Mouse (Mus musculus): ENCODE measurements around the gene Zfp668. TPM values are rescaled to one million over a fixed set of nuclear protein-coding genes. Genes with fewer than 3 reads are reported as not detected.

The Zfp668 gene
- polyA plus RNA-seq, 1 experiment from 2014 or later = 39.1 TPM

DNA sequence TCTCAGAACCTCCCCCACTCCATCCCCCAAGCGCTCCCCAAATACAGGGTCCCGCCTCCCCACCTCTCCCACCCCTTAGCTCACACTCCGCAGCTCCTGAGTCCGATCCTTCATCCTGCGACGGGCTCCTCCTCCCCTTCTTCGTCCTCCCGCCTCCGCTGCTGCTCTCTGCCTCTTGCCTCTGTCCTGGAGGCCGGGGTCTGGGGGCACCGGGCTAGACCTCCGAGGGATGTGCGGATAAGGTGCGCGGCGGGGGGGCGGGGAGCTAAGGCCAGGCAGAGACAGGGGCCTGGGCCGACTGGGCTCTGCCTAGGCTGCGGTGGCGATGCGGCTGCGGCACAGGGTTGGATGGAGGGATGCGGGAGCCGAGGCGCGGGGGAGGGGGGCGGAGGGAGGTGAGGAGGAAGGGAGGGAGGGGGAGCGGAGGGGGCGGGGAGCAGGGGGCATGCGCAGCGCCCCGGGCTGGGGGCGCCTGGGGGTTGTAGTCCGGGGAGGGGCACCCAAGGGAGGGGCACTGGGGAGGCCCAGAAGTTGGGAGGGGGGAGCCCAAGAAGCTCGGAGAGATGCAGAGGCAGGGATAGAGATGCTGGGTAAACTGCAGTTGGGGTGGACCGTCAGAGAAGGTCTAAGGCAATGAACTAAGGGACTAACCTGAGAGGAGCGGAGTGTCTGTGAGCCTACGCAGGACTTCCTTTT lies 52.3 kb downstream of the Zfp668 start, which contains the start of the genes Stx4a and Stx1b:
Gene Stx4a (plus strand): TSS at position 119 of the 696 bp plus-strand sequence.
Gene Stx1b (minus strand): TSS at position 374 of the 696 bp plus-strand sequence.
- peak within 1 kb of the TSS; percentile 92 for H3K9ac ChIP-seq
- peak within 1 kb of the TSS; percentile 80 for H3K4me2 ChIP-seq
- peak within 1 kb of the TSS; percentile 76 for H3K4me3 ChIP-seq
- no peaks in the 10 kb centered on the region for H3K36me3 ChIP-seq (ENCODE audit: poor library complexity, severe bottlenecking)
- H3K4me1 ChIP-seq = peaks cover 27% of the 10 kb centered on the region
- ATAC-seq = peak; percentile 92
- peak within 1 kb of the TSS; percentile 88 for H3K27ac ChIP-seq
- H3K9me3 ChIP-seq (replicated peaks) = no peaks in the 10 kb centered on the region
- H3K27me3 ChIP-seq = no peaks in the 10 kb centered on the region
- 3% methylated on average over 26 of the region's 38 CpGs for WGBS

DNA sequence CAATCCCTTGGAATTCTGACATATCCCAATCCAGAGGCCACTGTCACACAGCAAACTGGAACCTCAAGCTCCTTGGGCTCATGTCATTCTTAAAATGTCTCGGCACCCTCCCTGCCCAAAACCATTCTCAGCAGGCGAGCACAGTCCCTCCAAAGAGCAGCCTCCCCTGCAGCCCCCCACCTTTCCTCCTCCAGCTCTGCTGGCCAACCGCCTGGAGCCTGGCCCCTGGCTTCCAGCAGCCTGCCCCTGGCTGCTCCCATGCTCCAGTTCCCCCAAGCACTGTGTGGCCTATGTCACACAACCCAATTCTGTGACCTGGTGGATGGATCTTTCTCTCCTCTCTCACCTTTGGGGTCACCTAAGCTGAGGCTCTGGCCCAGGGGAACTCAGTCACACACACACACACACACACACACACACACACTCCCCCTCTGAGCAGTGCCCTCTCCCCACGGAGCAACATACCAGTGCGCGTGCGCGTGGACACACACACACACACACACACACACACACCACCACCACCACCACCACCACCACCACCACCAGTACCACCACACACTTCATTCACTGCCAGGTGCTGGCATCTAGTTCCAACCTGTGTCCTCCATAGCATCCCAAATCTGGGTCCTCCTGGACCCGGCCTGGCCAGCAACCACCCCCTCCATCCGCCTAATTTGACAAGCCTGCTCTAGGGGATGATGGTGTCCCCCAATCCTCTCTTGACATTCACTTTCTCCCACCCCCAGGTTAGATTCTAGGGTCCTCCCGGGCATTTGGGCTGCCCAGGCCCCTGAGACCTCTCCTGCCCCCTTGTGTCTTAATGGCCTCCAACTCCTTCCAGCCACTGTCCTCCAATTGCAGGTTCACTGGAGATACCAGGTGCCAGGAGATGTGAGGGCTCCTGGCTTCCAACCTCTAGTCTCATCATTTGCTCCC lies 53.1 kb downstream of the Zfp668 start:
- WGBS = 56% methylated on average over 11 of the region's 11 CpGs
- Histone ChIP-seq H3K9ac (peak overlapping the region; percentile 92), H3K36me3 (ENCODE audit: poor library complexity, severe bottlenecking) (no peaks in the 10 kb centered on the region), H3K4me1 (peaks cover 27% of the 10 kb centered on the region), H3K9me3 (replicated peaks) (no peaks in the 10 kb centered on the region), H3K27me3 (no peaks in the 10 kb centered on the region), H3K27ac (peak overlapping the region; percentile 88), H3K4me3 (peak overlapping the region; percentile 76), H3K4me2 (peak overlapping the region; percentile 80)
- peak; percentile 50 for ATAC-seq

DNA sequence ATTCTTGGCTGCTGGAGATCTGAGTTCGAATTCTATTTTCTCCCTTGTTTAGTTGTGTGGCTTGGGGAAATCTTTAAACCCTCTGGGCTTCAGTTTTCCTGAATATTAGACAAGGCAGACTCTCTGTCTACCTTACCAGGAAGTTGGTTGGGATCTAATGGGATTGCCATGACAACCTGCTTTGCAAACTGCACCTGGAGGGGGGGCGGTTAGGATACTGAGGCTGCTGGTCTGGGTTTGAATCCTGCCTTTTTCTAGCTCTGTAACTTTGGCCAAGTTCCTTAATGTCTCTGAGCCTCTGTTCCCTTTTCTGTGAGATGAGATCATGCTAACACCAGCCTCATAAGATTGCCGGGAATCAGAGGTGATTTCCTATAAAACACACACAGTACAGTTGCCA lies 54.1 kb downstream of the Zfp668 start:
- no peaks in the 10 kb centered on the region for H3K27me3 ChIP-seq
- WGBS = 93% methylated on average over 3 of the region's 3 CpGs
- H3K36me3 ChIP-seq (ENCODE audit: poor library complexity, severe bottlenecking) = peaks cover 5% of the 10 kb centered on the region; the same call in 1 of the 2 replicates
- no peaks in the 10 kb centered on the region for H3K9me3 ChIP-seq (replicated peaks)
- H3K4me1 ChIP-seq = peaks cover 27% of the 10 kb centered on the region
- no peak for ATAC-seq
- 0 out of 2 replicates have a peak overlapping the region, but pooled peaks have one; percentile 92 for H3K9ac ChIP-seq
- H3K4me3 ChIP-seq = no peak overlapping the region
- H3K4me2 ChIP-seq = no peak overlapping the region
- no peak overlapping the region for H3K27ac ChIP-seq

DNA sequence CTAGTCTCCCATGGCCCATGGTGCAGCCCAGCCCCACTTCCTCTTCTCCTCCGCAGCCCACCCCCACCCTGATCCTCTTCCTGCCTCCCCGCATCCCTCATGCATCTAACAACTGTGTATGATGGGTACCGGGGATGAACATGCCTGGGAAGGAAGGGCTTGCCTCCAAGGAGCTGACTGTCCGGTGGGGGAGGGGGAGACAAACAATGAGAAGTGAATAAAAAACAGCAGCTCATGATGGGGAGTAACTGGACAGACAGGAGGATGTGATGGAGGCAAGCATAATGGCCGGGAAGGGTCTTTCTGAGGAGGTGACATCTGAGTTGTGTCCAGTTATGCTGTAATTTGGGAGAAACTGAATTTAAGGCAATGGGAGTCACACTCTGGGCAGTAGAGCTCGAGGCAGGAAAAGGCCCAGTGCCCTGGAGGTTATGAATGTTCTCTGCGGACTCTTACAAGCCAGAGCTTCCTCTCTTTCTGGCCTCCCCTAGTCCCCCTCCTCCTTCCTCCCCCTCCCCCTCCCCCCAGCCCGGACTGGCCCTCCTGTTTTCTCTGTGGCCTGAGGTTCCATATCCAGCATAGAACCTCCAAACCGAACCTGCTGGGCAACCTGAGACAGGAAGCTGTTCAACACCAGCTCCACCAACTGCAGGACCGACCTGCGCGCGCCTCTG lies 55.7 kb downstream of the Zfp668 start:
- 75% methylated on average over 13 of the region's 13 CpGs for WGBS
- Histone ChIP-seq H3K4me3 (no peak overlapping the region), H3K27ac (no peak overlapping the region), H3K4me1 (peaks cover 29% of the 10 kb centered on the region), H3K4me2 (no peak overlapping the region), H3K36me3 (ENCODE audit: poor library complexity, severe bottlenecking) (peaks cover 9% of the 10 kb centered on the region; the same call in 1 of the 2 replicates), H3K9ac (no peak overlapping the region), H3K9me3 (replicated peaks) (no peaks in the 10 kb centered on the region), H3K27me3 (no peaks in the 10 kb centered on the region)
- no peak for ATAC-seq

DNA sequence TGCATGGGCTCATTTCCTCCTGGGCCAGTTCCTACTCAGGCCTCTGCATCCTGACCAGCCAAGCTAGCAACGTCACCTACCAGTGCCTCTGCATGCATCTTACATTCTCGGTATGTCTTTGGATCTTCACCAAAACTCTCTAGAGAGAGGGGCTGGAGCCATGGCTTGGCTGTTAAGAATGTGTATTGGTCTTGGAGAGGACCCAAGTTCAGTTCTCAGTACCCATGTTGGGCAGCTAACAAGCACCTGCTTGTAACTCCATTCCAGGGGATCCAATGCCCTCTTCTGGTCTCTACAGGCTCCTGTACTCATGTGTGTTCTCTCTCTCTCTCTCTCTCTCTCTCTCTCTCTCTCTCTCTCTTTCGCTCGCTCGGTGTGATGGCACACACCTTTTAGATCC lies 58.9 kb downstream of the Zfp668 start:
- peaks cover 22% of the 10 kb centered on the region; the same call in 1 of the 2 replicates for H3K4me1 ChIP-seq
- H3K4me2 ChIP-seq = no peak overlapping the region
- WGBS = 92% methylated on average over 5 of the region's 5 CpGs
- H3K27me3 ChIP-seq = no peaks in the 10 kb centered on the region
- H3K36me3 ChIP-seq (ENCODE audit: poor library complexity, severe bottlenecking) = peaks cover 29% of the 10 kb centered on the region
- no peaks in the 10 kb centered on the region for H3K9me3 ChIP-seq (replicated peaks)
- H3K4me3 ChIP-seq = no peak overlapping the region
- H3K9ac ChIP-seq = no peak overlapping the region
- ATAC-seq = no peak
- no peak overlapping the region; the same call in 1 of the 2 replicates for H3K27ac ChIP-seq

DNA sequence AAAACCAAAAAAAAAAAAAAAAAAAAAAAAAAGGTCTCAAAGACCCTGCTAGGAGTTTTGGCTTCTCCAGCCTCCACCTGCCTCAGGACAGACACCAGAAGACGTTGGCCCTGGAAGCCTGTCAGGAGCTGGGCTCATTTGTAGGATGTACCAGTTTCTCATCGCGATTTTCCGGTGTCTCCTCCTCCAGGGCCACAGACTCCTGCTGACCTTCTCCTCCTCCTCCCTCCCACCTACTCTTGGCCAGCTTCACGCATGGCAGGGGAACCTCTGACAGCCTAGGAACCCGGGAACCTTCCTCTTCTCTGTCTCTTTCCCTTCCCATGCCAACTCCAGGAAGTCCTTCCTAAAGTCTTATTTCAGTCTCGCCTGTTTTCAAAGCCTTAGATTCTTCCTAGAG lies 59.6 kb downstream of the Zfp668 start:
- Histone ChIP-seq H3K36me3 (ENCODE audit: poor library complexity, severe bottlenecking) (peaks cover 36% of the 10 kb centered on the region), H3K9ac (no peak overlapping the region), H3K9me3 (replicated peaks) (no peaks in the 10 kb centered on the region), H3K4me1 (peaks cover 17% of the 10 kb centered on the region; the same call in 1 of the 2 replicates), H3K27me3 (no peaks in the 10 kb centered on the region), H3K4me2 (no peak overlapping the region), H3K27ac (no peak overlapping the region), H3K4me3 (no peak overlapping the region)
- ATAC-seq = no peak
- WGBS = 88% methylated on average over 7 of the region's 7 CpGs

DNA sequence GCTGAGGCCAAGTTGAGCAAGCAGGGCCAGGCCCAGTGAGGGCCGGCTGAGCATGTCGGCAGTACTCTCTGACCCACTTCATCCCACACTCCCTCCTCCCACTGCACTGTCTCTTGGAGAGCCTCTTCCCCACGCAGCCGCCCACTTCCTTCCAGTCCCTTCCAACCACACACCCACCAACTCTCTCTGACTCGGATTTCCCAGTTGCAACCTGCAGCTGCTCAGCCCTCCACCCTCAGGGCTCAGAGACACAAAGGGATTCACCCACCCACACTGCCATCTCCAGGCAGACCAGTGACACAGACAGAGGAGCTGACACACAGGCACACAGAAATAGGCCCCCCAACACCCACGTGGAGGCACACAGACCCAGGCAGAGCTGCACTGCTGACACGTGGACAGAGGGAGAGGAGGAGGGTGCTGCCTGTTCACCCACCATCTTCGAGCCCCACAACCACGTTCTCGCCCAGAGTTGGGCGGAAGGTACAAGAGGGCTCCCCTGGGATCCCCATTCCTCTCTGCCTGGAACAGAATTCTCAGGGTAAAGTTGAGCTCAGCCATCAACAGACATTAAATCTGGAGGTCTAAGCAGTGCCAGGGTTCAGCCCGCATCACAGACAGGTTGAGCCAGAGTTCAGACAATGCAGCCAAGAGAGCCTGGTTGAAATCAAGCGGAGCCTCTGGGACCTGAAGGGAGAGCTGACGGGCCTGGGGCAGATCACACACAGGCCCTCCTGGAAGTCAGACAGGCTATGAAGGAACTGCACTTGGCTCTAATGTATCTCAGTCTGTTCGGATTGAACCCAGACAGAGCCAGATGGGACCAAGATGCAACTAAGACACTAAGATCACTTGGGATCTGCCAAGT lies 60.4 kb downstream of the Zfp668 start:
- 74% methylated on average over 15 of the region's 15 CpGs for WGBS
- H3K9ac ChIP-seq = peak overlapping the region; percentile 40; the same call in 1 of the 2 replicates
- H3K27me3 ChIP-seq = no peaks in the 10 kb centered on the region
- peaks cover 17% of the 10 kb centered on the region; the same call in 1 of the 2 replicates for H3K4me1 ChIP-seq
- H3K9me3 ChIP-seq (replicated peaks) = no peaks in the 10 kb centered on the region
- H3K4me2 ChIP-seq = no peak overlapping the region
- ATAC-seq = no peak
- no peak overlapping the region for H3K27ac ChIP-seq
- no peak overlapping the region for H3K4me3 ChIP-seq
- peaks cover 45% of the 10 kb centered on the region for H3K36me3 ChIP-seq (ENCODE audit: poor library complexity, severe bottlenecking)

DNA sequence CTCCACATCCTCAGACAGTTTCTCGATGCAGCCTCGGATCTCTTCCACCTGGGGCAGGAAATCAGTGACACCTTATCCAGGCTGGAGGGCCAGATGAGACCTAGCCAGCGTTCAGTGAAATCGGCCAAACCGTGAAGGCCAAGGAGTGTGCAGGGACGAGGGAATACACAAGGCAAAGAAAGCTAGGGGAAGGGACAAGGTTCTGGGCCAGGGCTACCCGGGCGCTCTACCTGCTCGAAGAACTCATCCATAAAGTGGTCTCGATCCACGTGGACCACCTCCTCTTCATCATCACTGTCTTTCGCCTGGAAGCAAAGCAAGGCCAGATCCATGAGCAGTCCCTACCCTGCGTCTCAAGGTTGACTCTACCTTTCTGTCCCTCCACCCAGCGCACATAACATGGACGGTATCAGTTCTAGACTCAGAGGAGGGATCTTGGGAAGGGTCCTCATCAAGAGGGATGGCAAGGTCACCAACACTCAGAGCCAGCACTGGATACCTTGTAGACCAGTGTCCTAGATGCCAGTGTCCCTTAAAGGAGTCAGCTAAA lies 61.4 kb downstream of the Zfp668 start:
- Histone ChIP-seq H3K9ac (no peak overlapping the region), H3K9me3 (replicated peaks) (no peaks in the 10 kb centered on the region), H3K27ac (peak overlapping the region; percentile 55; the same call in 1 of the 2 replicates), H3K4me1 (peaks cover 17% of the 10 kb centered on the region; the same call in 1 of the 2 replicates), H3K27me3 (no peaks in the 10 kb centered on the region), H3K4me3 (no peak overlapping the region), H3K4me2 (no peak overlapping the region), H3K36me3 (ENCODE audit: poor library complexity, severe bottlenecking) (peaks cover 55% of the 10 kb centered on the region)
- ATAC-seq = no peak
- 93% methylated on average over 15 of the region's 15 CpGs for WGBS

DNA sequence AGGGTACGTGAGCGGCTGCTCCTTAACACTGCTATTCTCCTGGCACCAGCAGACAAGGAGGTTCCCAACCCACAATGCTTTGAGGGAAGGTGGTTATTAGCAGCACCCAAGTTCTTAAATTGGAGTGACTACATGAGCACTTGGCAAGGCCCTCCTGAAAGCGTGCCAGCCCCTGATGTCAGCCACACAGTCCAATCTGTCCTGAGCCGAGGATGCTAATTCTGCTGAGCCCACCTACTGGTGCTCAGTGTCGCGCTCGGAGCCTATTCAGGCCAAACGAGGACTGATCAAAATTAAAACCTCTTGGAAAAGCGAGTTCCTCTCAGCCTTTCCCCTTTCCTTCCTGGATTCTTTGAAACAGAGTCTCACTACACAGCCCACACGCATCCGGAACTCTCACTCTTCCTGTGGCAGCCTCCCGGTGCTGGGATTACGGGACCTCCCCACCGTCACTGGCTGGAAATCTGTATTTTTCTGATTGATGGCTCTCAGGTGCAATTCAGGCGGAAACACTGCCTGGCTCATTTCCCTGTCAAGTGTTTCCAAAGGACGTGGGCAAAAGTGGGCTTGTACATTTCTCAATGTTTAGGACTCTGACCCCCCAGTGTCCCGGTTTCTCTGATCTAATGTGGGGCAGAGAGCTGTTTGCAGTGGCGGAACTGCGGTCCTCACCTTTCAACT lies 62.2 kb downstream of the Zfp668 start:
- peak overlapping the region; percentile 55 for H3K27ac ChIP-seq
- peak; percentile 83 for ATAC-seq
- H3K27me3 ChIP-seq = no peaks in the 10 kb centered on the region
- peak overlapping the region; percentile 19 for H3K9ac ChIP-seq
- peaks cover 17% of the 10 kb centered on the region; the same call in 1 of the 2 replicates for H3K4me1 ChIP-seq
- 69% methylated on average over 19 of the region's 19 CpGs for WGBS
- H3K4me2 ChIP-seq = peak overlapping the region; percentile 18; the same call in 1 of the 2 replicates
- no peaks in the 10 kb centered on the region for H3K9me3 ChIP-seq (replicated peaks)
- H3K36me3 ChIP-seq (ENCODE audit: poor library complexity, severe bottlenecking) = peaks cover 63% of the 10 kb centered on the region
- H3K4me3 ChIP-seq = no peak overlapping the region

DNA sequence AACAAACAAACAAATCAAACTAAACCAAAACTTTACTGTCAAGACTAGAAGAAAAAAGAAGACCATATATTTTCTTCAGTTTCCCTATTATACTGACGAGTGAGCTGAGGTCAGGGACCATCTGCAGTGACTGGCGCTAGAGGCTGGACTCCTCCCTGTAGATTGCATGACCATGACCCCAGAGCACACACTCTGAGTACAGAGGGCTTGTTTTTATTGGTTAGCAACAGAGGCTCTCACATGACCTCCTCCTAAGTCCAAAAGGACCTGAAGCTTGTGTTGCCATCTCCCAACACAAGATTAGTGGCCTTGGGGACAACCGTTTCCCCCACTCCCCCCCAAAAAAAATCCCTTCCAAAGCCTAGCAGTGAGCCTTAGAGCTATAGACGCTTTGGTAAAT lies 62.8 kb downstream of the Zfp668 start:
- Histone ChIP-seq H3K9me3 (replicated peaks) (no peaks in the 10 kb centered on the region), H3K27ac (peak overlapping the region; percentile 55), H3K36me3 (ENCODE audit: poor library complexity, severe bottlenecking) (peaks cover 68% of the 10 kb centered on the region), H3K4me1 (peaks cover 17% of the 10 kb centered on the region; the same call in 1 of the 2 replicates), H3K4me3 (no peak overlapping the region), H3K27me3 (no peaks in the 10 kb centered on the region), H3K9ac (peak overlapping the region; percentile 19; the same call in 1 of the 2 replicates), H3K4me2 (peak overlapping the region; percentile 18; the same call in 1 of the 2 replicates)
- peak; percentile 50; the same call in 1 of the 2 replicates for ATAC-seq
- 81% methylated on average over 4 of the region's 4 CpGs for WGBS

Measured in forebrain, embryonic 13.5 days (tissue).